Mouse (Mus musculus) cerebellum, postnatal 36 days (tissue): ENCODE data around the gene Igf2.

Experiments
- DNase-seq, 2 experiments: peaks; one replicate each; pipeline ENCODE4 v3.0.0; 2021 to 2022; ENCODE audit warnings: mixed read lengths in 2 of 2

The Igf2 gene

GRCm38 (mm10) chr7:142666659-142667058, at the start of gene Igf2:
TSS of gene Igf2 (minus strand) at chr7:142666816.
- no peak for DNase-seq

- DNase-seq, result peak; percentile 9 to 42
These were observed 48.3 kb upstream of the Igf2 start for GRCm38 (mm10) chr7:142714783-142715498.

- DNase-seq, result no peak
These were observed 40.3 kb upstream of the Igf2 start for GRCm38 (mm10) chr7:142706873-142707272.

- no peak for DNase-seq
These were observed 32.8 kb upstream of the Igf2 start for GRCm38 (mm10) chr7:142699334-142699860.

- DNase-seq, result no peak
These were observed 12.0 kb upstream of the Igf2 start for GRCm38 (mm10) chr7:142678611-142679010.

GRCm38 (mm10) chr7:142675644-142676043, 9.0 kb upstream of the Igf2 start:
- DNase-seq, result peak; percentile 57 to 75

- no peak for DNase-seq
These were observed 8.5 kb upstream of the Igf2 start for GRCm38 (mm10) chr7:142675141-142675540.

GRCm38 (mm10) chr7:142672120-142672519, 5.5 kb upstream of the Igf2 start:
- peak; percentile 57 to 76 for DNase-seq

GRCm38 (mm10) chr7:142671067-142671466, 4.5 kb upstream of the Igf2 start:
- DNase-seq, result no peak

GRCm38 (mm10) chr7:142669751-142670625, 3.4 kb upstream of the Igf2 start, which contains the start of gene Gm49394:
TSS of gene Gm49394 (minus strand) at chr7:142669942.
- no peak for DNase-seq

GRCm38 (mm10) chr7:142668328-142668727, 1.7 kb upstream of the Igf2 start:
- no peak for DNase-seq

GRCm38 (mm10) chr7:142667521-142667920, 905 bp upstream of the Igf2 start:
- DNase-seq, result no peak

- DNase-seq, result no peak
These were observed 507 bp downstream of the Igf2 start for GRCm38 (mm10) chr7:142666109-142666508.

- no peak for DNase-seq
These were observed 1.3 kb downstream of the Igf2 start for GRCm38 (mm10) chr7:142665364-142665763.

- no peak for DNase-seq
These were observed 2.1 kb downstream of the Igf2 start for GRCm38 (mm10) chr7:142664465-142665029.

GRCm38 (mm10) chr7:142663931-142664421, 2.6 kb downstream of the Igf2 start:
- DNase-seq, result no peak

- DNase-seq, result no peak
These were observed 3.5 kb downstream of the Igf2 start for GRCm38 (mm10) chr7:142663151-142663550.

- no peak for DNase-seq
These were observed 4.8 kb downstream of the Igf2 start for GRCm38 (mm10) chr7:142661811-142662210.

GRCm38 (mm10) chr7:142661046-142661445, 5.6 kb downstream of the Igf2 start:
- DNase-seq, result no peak

GRCm38 (mm10) chr7:142660651-142660945, 6.0 kb downstream of the Igf2 start:
- no peak for DNase-seq

GRCm38 (mm10) chr7:142659767-142660650, 6.6 kb downstream of the Igf2 start:
- no peak for DNase-seq

GRCm38 (mm10) chr7:142659181-142659681, 7.4 kb downstream of the Igf2 start:
- DNase-seq, result no peak
